Mouse (Mus musculus) layer of hippocampus, adult 8-10 months (tissue): ENCODE data around the gene D11Wsu47e. TPM values are rescaled to one million over a fixed set of nuclear protein-coding genes. Genes with fewer than 3 reads are reported as not detected.

Experiments
- DNase-seq, 2 experiments: peaks; one replicate each; pipeline ENCODE4 v3.0.0; 2022; ENCODE audit warnings: low spot score in 2 of 2
- total RNA-seq, 4 experiments: library from RNA; stranded (reverse); gene quantifications; 2 replicates each; pipeline ENCODE4 v1.2.4; 2022

Gene D11Wsu47e
- total RNA-seq, 4 experiments from 2014 or later = 14.1 to 17.1 (median 15.7) TPM

GRCm38 (mm10) chr11:113733631-113734364 lies 49.6 kb downstream of the D11Wsu47e start:
- DNase-seq = no peak

- DNase-seq = no peak
Observed at GRCm38 (mm10) chr11:113735151-113735550, 50.9 kb downstream of the D11Wsu47e start.

- no peak for DNase-seq
Observed at GRCm38 (mm10) chr11:113736848-113737552, 52.8 kb downstream of the D11Wsu47e start.

GRCm38 (mm10) chr11:113737553-113737854 lies 53.3 kb downstream of the D11Wsu47e start:
- DNase-seq = no peak

GRCm38 (mm10) chr11:113737912-113738311 lies 53.7 kb downstream of the D11Wsu47e start:
- DNase-seq = no peak

- no peak for DNase-seq
Observed at GRCm38 (mm10) chr11:113739213-113739612, 55.0 kb downstream of the D11Wsu47e start.

GRCm38 (mm10) chr11:113740100-113740499 lies 55.9 kb downstream of the D11Wsu47e start:
- no peak for DNase-seq

- DNase-seq = no peak
Observed at GRCm38 (mm10) chr11:113742998-113743397, 58.8 kb downstream of the D11Wsu47e start.

Other genes with a start within 250 kb of the D11Wsu47e start
- gene Sstr2, start 65.1 kb upstream of the D11Wsu47e start, total RNA-seq = 10 to 100 TPM; 17.5 to 20.8 (median 19.0) TPM
- gene Cog1, start 35.2 kb upstream of the D11Wsu47e start, total RNA-seq = 10 to 100 TPM; 48.6 to 61.6 (median 57.1) TPM
- 10 to 100 TPM; 20.2 to 24.3 (median 23.4) TPM for gene Slc39a11, start 34.3 kb upstream of the D11Wsu47e start, total RNA-seq
- 10 to 100 TPM; 26.8 to 28.6 (median 27.6) TPM for gene Fam104a, start 257 bp upstream of the D11Wsu47e start, total RNA-seq
- gene Cpsf4l, start 25.6 kb downstream of the D11Wsu47e start, total RNA-seq = under 1 TPM in 1 of 4 experiments, not detected in 3; 0.68 TPM
- 10 to 100 TPM; 32.4 to 41.1 (median 37.3) TPM for gene Cdc42ep4, start 67.5 kb downstream of the D11Wsu47e start, total RNA-seq